Mouse (Mus musculus): ENCODE results near the gene Adgrv1.

Adgrv1 gene

GRCm38 (mm10) chr13:81090051-81090836 lies 542.7 kb downstream of the Adgrv1 start:
- DNase-seq (ENCODE audit: extremely low spot score, low read depth, low spot score), result no peak

GRCm38 (mm10) chr13:81086969-81087682 lies 545.8 kb downstream of the Adgrv1 start:
- no peak for DNase-seq (ENCODE audit: extremely low spot score, low read depth, low spot score)

- no peak for DNase-seq (ENCODE audit: extremely low spot score, low read depth, low spot score)
Measured at GRCm38 (mm10) chr13:81072214-81072613, 560.7 kb downstream of the Adgrv1 start.

DNA sequence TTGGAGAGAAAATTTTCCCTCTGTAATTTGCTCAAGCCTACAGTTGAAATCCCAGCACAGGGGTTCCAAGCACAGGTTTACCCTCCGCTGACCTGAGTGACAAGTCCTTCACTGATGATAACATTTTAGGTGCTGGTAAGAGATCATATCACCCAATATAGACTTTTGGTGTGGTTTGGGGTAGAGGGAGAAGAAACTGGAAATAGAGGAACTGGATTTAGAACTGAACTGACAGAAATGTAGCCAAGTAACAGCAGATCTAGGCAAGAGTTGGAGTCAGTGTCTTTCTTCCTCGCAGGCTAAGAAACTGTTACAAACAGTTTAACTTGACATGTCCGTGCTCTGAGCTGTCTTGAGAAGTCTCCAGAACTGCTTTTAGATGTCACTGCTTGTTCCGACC lies 581.5 kb downstream of the Adgrv1 start:
- DNase-seq (ENCODE audit: extremely low spot score, low read depth, low spot score), result no peak

- no peak for DNase-seq (ENCODE audit: extremely low spot score, low read depth, low spot score)
Measured at GRCm38 (mm10) chr13:81050911-81051310, 582.0 kb downstream of the Adgrv1 start.

DNA sequence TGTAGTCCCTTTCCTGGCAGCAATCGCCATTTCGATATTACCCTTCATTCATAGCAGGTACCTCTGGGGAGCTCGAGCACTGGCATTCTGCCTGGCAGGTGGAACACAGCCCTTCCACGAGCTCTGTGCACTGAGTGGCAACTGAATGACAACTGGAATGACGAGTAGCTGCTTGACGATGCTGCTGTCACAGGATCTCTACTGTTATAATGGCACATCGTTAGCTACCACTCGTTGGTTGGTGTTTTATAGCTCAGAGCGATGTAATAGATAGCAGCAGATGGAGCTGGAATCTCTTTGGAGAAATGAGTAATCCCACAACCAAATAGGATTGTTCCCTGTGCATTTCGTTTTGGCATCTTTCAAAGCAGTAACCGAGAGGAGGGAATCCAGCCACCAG lies 587.6 kb downstream of the Adgrv1 start:
- DNase-seq (ENCODE audit: extremely low spot score, low read depth, low spot score), result no peak
